Mouse (Mus musculus) layer of hippocampus, adult 2 months (tissue): ENCODE measurements at regions not wholly inside any gene's neighbourhood (a gene's known extent, or its start where the extent isn't known, plus 50 kb on each side); places are given as distances from the start of the nearest gene placed in this dataset.
A peak's percentile ranks its signal among the peaks of the same experiment; 100 is the strongest.

ENCODE experiments used
- DNase-seq, 2 experiments: peaks; one replicate each; pipeline ENCODE4 v3.0.0; 2022; ENCODE audit warnings: low spot score in 2 of 2
- H3K27ac ChIP-seq: fragments of 200-600 bp; 2 replicates; pipeline ENCODE4 v1.8.1; 2022
- H3K4me3 ChIP-seq: fragments of 200-600 bp; 2 replicates; pipeline ENCODE4 v1.8.1; 2022; ENCODE audit warnings: mild to moderate bottlenecking
- CTCF ChIP-seq: fragments of 200-600 bp; conservative IDR thresholded peaks from 2 replicates; pipeline ENCODE4 v1.8.1; 2022; ENCODE audit warnings: antibody characterized with exemption, mild to moderate bottlenecking, moderate library complexity

GRCm38 (mm10) chr7:52317121-52317520 lies 301.6 kb upstream of the 1700015G11Rik start:
- TF ChIP-seq CTCF = no peak
- Histone ChIP-seq H3K27ac (no peak overlapping the region), H3K4me3 (no peak overlapping the region)
- peak in 1 of 2 experiments; percentile 2 for DNase-seq

GRCm38 (mm10) chr7:52278262-52278661 lies 262.7 kb upstream of the 1700015G11Rik start:
- H3K4me3 ChIP-seq = no peak overlapping the region
- no peak overlapping the region for H3K27ac ChIP-seq
- TF ChIP-seq CTCF = no peak
- no peak for DNase-seq

- no peak overlapping the region for H3K27ac ChIP-seq
- no peak for DNase-seq
- no peak for TF ChIP-seq CTCF
- no peak overlapping the region for H3K4me3 ChIP-seq
Observed at GRCm38 (mm10) chr7:52256386-52256920, 240.9 kb upstream of the 1700015G11Rik start.

GRCm38 (mm10) chr7:52252499-52253233 lies 237.1 kb upstream of the 1700015G11Rik start:
- no peak for TF ChIP-seq CTCF
- H3K27ac ChIP-seq = no peak overlapping the region
- H3K4me3 ChIP-seq = no peak overlapping the region
- no peak for DNase-seq
